ENCODE assay signal across 8 mouse cellular contexts in the genomic region with DNA sequence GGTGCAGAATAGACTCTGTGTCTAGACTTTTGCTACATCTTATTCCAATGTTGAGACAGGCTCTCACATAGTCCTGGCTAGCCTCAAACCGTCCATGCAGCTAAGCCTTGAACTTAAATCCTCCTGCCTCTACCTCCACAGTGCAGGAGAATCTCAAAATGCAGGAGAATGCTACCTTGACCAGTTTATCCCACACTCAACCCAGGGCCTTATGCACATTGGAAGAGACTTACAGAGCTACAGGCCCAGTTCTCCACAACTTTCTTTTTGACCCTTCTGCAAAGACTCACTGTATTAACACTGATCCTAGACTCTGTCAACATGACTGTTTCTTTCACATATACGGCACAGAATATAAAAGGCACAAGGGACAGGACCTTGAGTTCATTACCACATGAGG. TPM values are rescaled to one million over a fixed set of nuclear protein-coding genes. Genes with fewer than 3 reads are reported as not detected.
DNase-seq lines count a peak whose midpoint lies in the region; ATAC-seq lines count a peak whose summit lies in the region.

No protein-coding gene starts in this region.

- WGBS in heart, embryonic 15.5 days: 50% methylated on average over 2 of the region's 2 CpGs
- 61% methylated on average over 2 of the region's 2 CpGs for WGBS in limb, embryonic 15.5 days
- 49% methylated on average over 2 of the region's 2 CpGs for WGBS in stomach, embryonic 14.5 days

- H3K9me3 ChIP-seq in megakaryocyte, embryonic 14.5 days: no peaks in the 10 kb centered on the region
- H3K9me3 ChIP-seq in heart, embryonic 15.5 days (replicated peaks): no peaks in the 10 kb centered on the region
- H3K9me3 ChIP-seq in limb, embryonic 15.5 days: no peaks in the 10 kb centered on the region
- no peaks in the 10 kb centered on the region for H3K9me3 ChIP-seq in stomach, embryonic 14.5 days (ENCODE audit: control insufficient read depth, low read depth, low read length)

- DNase-seq in gastrocnemius, postnatal 4 days (ENCODE audit: low spot score in 2 of 2): no peak
- DNase-seq in gastrocnemius, postnatal 10 days: no peak
- DNase-seq in cerebellum, adult 9-10 months: no peak

- peak overlapping the region; percentile 88 for H3K4me2 ChIP-seq in heart, embryonic 15.5 days
- H3K4me2 ChIP-seq in limb, embryonic 15.5 days: peak overlapping the region; percentile 88
- H3K4me2 ChIP-seq in stomach, embryonic 14.5 days (replicated peaks; ENCODE audit: low read depth, low read length): peak overlapping the region; percentile 84

- peak overlapping the region; percentile 27; the same call in 1 of the 2 replicates for H3K9ac ChIP-seq in heart, embryonic 15.5 days
- no peak overlapping the region for H3K9ac ChIP-seq in limb, embryonic 15.5 days
- no peak overlapping the region for H3K9ac ChIP-seq in stomach, embryonic 14.5 days (replicated peaks; ENCODE audit: low read depth, low read length)

- H3K36me3 ChIP-seq in megakaryocyte, embryonic 14.5 days (replicated peaks; ENCODE audit: low read length): peaks cover 7% of the 10 kb centered on the region
- no peaks in the 10 kb centered on the region for H3K36me3 ChIP-seq in heart, embryonic 15.5 days
- no peaks in the 10 kb centered on the region; the same call in 1 of the 2 replicates for H3K36me3 ChIP-seq in limb, embryonic 15.5 days
- H3K36me3 ChIP-seq in stomach, embryonic 14.5 days (ENCODE audit: control insufficient read depth, insufficient read depth, low read length): no peaks in the 10 kb centered on the region

- H3K4me3 ChIP-seq in megakaryocyte, embryonic 14.5 days (replicated peaks): peak overlapping the region; percentile 69
- peak overlapping the region; percentile 92 for H3K4me3 ChIP-seq in heart, embryonic 15.5 days
- H3K4me3 ChIP-seq in limb, embryonic 15.5 days: peak overlapping the region; percentile 86
- peak overlapping the region; percentile 8 for H3K4me3 ChIP-seq in stomach, embryonic 14.5 days (ENCODE audit: low read depth, low read length)

- no peaks in the 10 kb centered on the region for H3K27me3 ChIP-seq in megakaryocyte, embryonic 14.5 days (replicated peaks)
- no peaks in the 10 kb centered on the region for H3K27me3 ChIP-seq in heart, embryonic 15.5 days
- no peaks in the 10 kb centered on the region for H3K27me3 ChIP-seq in limb, embryonic 15.5 days
- no peaks in the 10 kb centered on the region for H3K27me3 ChIP-seq in stomach, embryonic 14.5 days (ENCODE audit: control insufficient read depth, insufficient read depth, low read length)

- no peak for ATAC-seq in megakaryocyte, adult 5-6 weeks (ENCODE audit: poor library complexity, severe bottlenecking)
- ATAC-seq in heart, embryonic 15.5 days (replicated peaks; ENCODE audit: insufficient number of reproducible peaks, insufficient read depth, low FRiP score, low read depth): no peak
- ATAC-seq in limb, embryonic 15.5 days (ENCODE audit: insufficient number of reproducible peaks, low FRiP score, low TSS enrichment, low read depth): no peak
- ATAC-seq in stomach, embryonic 14.5 days (ENCODE audit: insufficient number of reproducible peaks, insufficient read depth, low FRiP score, low read depth): no peak

- H3K4me1 ChIP-seq in megakaryocyte, embryonic 14.5 days: peaks cover 72% of the 10 kb centered on the region
- H3K4me1 ChIP-seq in heart, embryonic 15.5 days (replicated peaks): peaks cover 52% of the 10 kb centered on the region
- peaks cover 34% of the 10 kb centered on the region for H3K4me1 ChIP-seq in limb, embryonic 15.5 days
- peaks cover 14% of the 10 kb centered on the region for H3K4me1 ChIP-seq in stomach, embryonic 14.5 days (ENCODE audit: control insufficient read depth, insufficient read depth, low read length)

- H3K27ac ChIP-seq in heart, embryonic 15.5 days: peak overlapping the region; percentile 86
- H3K27ac ChIP-seq in limb, embryonic 15.5 days: peak overlapping the region; percentile 38
- peak overlapping the region; percentile 41; the same call in 1 of the 2 replicates for H3K27ac ChIP-seq in stomach, embryonic 14.5 days (ENCODE audit: low read length)

RNA-seq across cellular contexts. Expression of gene Gna12, which starts 1.9 kb away (rescaled TPM):
- 53.6 and 62.1 TPM in 2 replicates for polyA plus RNA-seq in megakaryocyte, embryonic 14.5 days (2012; ENCODE audit: insufficient read depth, low replicate concordance)
- 21.0 and 24.6 TPM in 2 replicates for total RNA-seq in megakaryocyte, adult 5-6 weeks (2015)
- 15.9 and 20.3 TPM in 2 replicates for total RNA-seq in megakaryocyte, adult 5-6 weeks (2017)
- 37.9 and 53.4 TPM in 2 replicates for polyA plus RNA-seq in heart, embryonic 15.5 days (2015; fragmentation: Nextera tagmentation; extraction: Ambion mirVana)
- 19.1 and 24.3 TPM in 2 replicates for polyA plus RNA-seq in limb, embryonic 15.5 days (2015; fragmentation: Nextera tagmentation; extraction: Ambion mirVana)
- 16.2 and 17.2 TPM in 2 replicates for polyA plus RNA-seq in stomach, embryonic 14.5 days (2014; fragmentation: Nextera tagmentation; extraction: Ambion mirVana)
- 10 to 100 TPM; 52.0 to 55.5 TPM for total RNA-seq in gastrocnemius, postnatal 4 days (2021)
- total RNA-seq in gastrocnemius, postnatal 10 days (2021): 10 to 100 TPM; 38.2 to 42.4 TPM

Comparison
In these comparisons a context has a peak if more than half of its experiments do, and no peak if none do; other contexts are left out.
1. H3K4me3 ChIP-seq: peak in every context shown above with its lines; median percentile 92 in heart, embryonic 15.5 days; 86 in limb, embryonic 15.5 days; 69 in megakaryocyte, embryonic 14.5 days; 8 in stomach, embryonic 14.5 days.